Mouse (Mus musculus) neural tube, embryonic 15.5 days (tissue): ENCODE measurements around the gene Dnajb14. TPM values are rescaled to one million over a fixed set of nuclear protein-coding genes. Genes with fewer than 3 reads are reported as not detected.

Source experiments
- ATAC-seq: fragments of 200-750 bp; cut with Nextera tagmentation; 2 replicates; pipeline ENCODE4 v1.8.0; 2017; ENCODE audit warnings: mild to moderate bottlenecking, moderate TSS enrichment, moderate library complexity; ENCODE audit not compliant: low FRiP score
- H3K27ac ChIP-seq: fragments of 300-500 bp; sonication (generic); replicated peaks from 2 replicates; pipeline ENCODE4 v1.5.1; 2015; ENCODE audit warnings: mild to moderate bottlenecking, inconsistent platforms
- H3K27me3 ChIP-seq: fragments of 300-500 bp; sonication (generic); replicated peaks from 2 replicates; pipeline ENCODE4 v1.6.1; 2015; ENCODE audit warnings: inconsistent platforms
- H3K36me3 ChIP-seq: fragments of 300-500 bp; sonication (generic); 2 replicates; pipeline ENCODE4 v1.6.1; 2015; ENCODE audit warnings: inconsistent platforms
- H3K4me1 ChIP-seq: fragments of 300-500 bp; sonication (generic); 2 replicates; pipeline ENCODE4 v1.6.1; 2015; ENCODE audit warnings: inconsistent platforms
- H3K4me2 ChIP-seq: fragments of 300-500 bp; sonication (generic); 2 replicates; pipeline ENCODE4 v1.6.1; 2015; ENCODE audit warnings: inconsistent platforms, mild to moderate bottlenecking, moderate library complexity
- H3K4me3 ChIP-seq: fragments of 300-500 bp; sonication (generic); replicated peaks from 2 replicates; pipeline ENCODE4 v1.5.1; 2015; ENCODE audit warnings: mild to moderate bottlenecking, inconsistent platforms
- H3K9ac ChIP-seq: fragments of 300-500 bp; sonication (generic); replicated peaks from 2 replicates; pipeline ENCODE4 v1.6.1; 2015; ENCODE audit warnings: mild to moderate bottlenecking, inconsistent platforms
- H3K9me3 ChIP-seq: fragments of 300-500 bp; sonication (generic); replicated peaks from 2 replicates; pipeline ENCODE4 v1.6.1; 2016; ENCODE audit warnings: inconsistent platforms
- WGBS: fragments of 180-500 bp; shearing (Covaris S2); methylation state at CpG from one replicate; pipeline ENCODE4 v1.1.7; 2015; ENCODE audit warnings: mixed read lengths; 5-methylcytosine and 5-hydroxymethylcytosine counted together
- polyA plus RNA-seq: library from polyadenylated mRNA; unstranded; fragments of >200 nt; fragmentation: Nextera tagmentation; extraction: Ambion mirVana; gene quantifications from 2 replicates; pipeline ENCODE4 v1.2.1, GENCODE M21; 2015

Dnajb14 gene
- polyA plus RNA-seq, 1 experiment from 2014 or later, result 17.8 TPM

DNA sequence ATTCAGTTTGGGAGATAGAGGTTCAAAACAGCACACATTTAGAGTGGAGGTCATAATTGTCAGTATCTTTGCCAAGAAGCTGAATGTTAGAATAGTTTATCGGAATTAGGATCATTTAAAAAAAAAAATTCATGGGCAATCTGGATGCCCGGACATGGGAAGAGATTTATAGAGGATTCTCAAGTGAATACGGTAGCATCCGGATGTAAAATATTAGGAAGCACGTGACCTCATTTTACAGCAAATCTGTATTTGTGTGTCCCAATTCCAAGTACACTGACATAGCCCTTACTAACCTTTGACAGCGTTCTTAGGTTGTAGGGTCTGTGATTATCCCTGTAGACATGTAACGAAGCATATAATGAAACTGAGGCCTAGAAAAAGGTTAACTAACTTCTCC, 51.9 kb downstream of the Dnajb14 start:
- H3K4me2 ChIP-seq, result peak overlapping the region; percentile 87
- H3K36me3 ChIP-seq, result peaks cover 18% of the 10 kb centered on the region
- peak overlapping the region; percentile 92 for H3K4me3 ChIP-seq
- WGBS, result 94% methylated on average over 7 of the region's 7 CpGs
- H3K27me3 ChIP-seq, result no peaks in the 10 kb centered on the region
- peak overlapping the region; percentile 89 for H3K9ac ChIP-seq
- H3K9me3 ChIP-seq, result no peaks in the 10 kb centered on the region
- H3K4me1 ChIP-seq, result peaks cover 31% of the 10 kb centered on the region
- H3K27ac ChIP-seq, result no peak overlapping the region
- no peak for ATAC-seq

DNA sequence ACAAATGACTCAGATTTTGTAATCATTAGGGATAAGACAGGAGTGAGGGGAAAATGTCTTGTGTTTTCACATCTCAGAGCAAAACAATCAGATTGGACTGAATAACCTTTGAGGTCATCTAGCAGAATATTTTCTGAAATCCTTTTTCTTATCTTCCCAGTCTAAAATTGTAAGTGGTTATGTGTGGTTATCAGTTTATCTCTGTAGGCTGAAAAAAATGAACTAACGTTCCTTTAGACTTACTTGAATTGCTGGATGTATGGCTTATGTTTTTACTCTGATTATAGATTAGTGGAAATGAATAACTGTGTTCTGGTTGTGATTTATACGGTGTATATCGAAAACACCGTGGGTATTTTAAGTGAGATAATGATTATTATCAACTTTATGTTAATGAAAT, 53.1 kb downstream of the Dnajb14 start:
- Histone ChIP-seq H3K36me3 (peaks cover 27% of the 10 kb centered on the region), H3K4me3 (no peak overlapping the region), H3K27ac (no peak overlapping the region), H3K9ac (no peak overlapping the region), H3K9me3 (no peaks in the 10 kb centered on the region), H3K4me2 (no peak overlapping the region), H3K4me1 (peaks cover 31% of the 10 kb centered on the region), H3K27me3 (no peaks in the 10 kb centered on the region)
- WGBS, result 95% methylated on average over 4 of the region's 4 CpGs
- no peak for ATAC-seq

DNA sequence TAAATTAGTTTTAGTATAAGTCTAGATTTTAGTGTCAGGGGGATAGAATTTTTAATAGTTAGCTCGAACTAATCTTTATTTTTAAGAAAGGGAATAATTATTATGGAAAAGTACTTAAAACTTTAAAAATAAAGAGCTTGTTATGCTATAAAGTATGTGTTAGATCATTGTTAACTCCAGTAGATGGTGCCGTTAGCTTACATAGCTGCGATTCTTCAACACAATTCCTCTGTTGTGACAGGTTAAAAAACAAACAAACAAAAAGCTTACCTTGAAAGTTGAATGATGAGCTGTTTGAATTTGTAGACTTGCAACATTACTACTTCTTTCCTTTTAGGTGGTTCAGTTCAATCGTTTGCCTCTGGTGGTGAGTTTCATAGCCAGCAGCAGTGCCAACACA, 59.5 kb downstream of the Dnajb14 start:
- no peak overlapping the region for H3K27ac ChIP-seq
- H3K4me1 ChIP-seq, result peaks cover 3% of the 10 kb centered on the region; the same call in 1 of the 2 replicates
- no peaks in the 10 kb centered on the region for H3K9me3 ChIP-seq
- H3K4me2 ChIP-seq, result no peak overlapping the region
- no peaks in the 10 kb centered on the region for H3K27me3 ChIP-seq
- ATAC-seq, result no peak
- H3K4me3 ChIP-seq, result no peak overlapping the region
- H3K36me3 ChIP-seq, result peaks cover 60% of the 10 kb centered on the region
- WGBS, result 91% methylated on average over 4 of the region's 4 CpGs
- H3K9ac ChIP-seq, result no peak overlapping the region

DNA sequence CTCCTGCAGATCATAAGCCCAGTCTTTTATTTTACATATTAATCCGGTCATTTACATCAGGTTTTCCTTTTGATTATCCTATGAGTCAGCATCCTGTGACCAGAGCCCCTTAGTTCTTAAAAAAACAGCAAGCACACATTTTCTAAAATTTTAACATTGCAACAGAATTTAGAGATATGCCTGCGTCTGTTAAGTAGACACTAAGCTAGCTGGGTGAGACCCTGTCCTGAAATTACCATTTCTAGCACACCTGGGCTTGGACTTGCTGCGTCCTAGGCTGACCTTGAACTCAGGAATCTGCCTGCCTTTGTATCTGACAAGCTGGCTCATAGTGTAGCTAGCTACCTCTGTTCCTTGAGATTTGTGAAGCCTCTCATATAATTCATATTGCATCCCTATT, 62.5 kb downstream of the Dnajb14 start:
- Histone ChIP-seq H3K27me3 (no peaks in the 10 kb centered on the region), H3K4me2 (no peak overlapping the region), H3K9ac (no peak overlapping the region), H3K27ac (no peak overlapping the region), H3K4me3 (no peak overlapping the region), H3K4me1 (no peaks in the 10 kb centered on the region), H3K36me3 (peaks cover 47% of the 10 kb centered on the region), H3K9me3 (no peaks in the 10 kb centered on the region)
- WGBS, result 95% methylated on average over 3 of the region's 3 CpGs
- ATAC-seq, result no peak

DNA sequence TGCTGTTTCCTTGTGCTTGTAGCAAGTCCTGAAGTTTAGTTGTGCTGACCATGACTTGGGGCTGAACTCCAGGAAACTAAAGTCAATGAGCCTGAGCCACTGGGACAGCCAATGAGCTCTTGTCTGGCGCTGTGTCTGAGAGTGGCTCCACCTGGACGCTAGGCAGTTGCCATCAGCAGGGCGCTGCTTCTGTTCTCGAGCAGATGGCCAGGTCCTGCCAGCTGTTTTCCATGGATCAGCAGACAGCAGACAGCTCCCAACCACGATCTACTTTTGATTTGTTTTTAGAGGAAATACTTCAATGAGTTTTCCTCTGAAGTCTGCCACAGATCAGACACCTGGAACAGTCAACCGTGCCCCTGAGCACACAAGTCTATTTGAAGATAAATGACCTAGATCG, 65.3 kb downstream of the Dnajb14 start:
- H3K9ac ChIP-seq, result no peak overlapping the region
- no peaks in the 10 kb centered on the region for H3K27me3 ChIP-seq
- H3K36me3 ChIP-seq, result peaks cover 23% of the 10 kb centered on the region
- H3K4me1 ChIP-seq, result peaks cover 9% of the 10 kb centered on the region; the same call in 1 of the 2 replicates
- no peaks in the 10 kb centered on the region for H3K9me3 ChIP-seq
- ATAC-seq, result no peak
- no peak overlapping the region for H3K4me3 ChIP-seq
- no peak overlapping the region for H3K4me2 ChIP-seq
- H3K27ac ChIP-seq, result no peak overlapping the region
- 80% methylated on average over 7 of the region's 7 CpGs for WGBS

DNA sequence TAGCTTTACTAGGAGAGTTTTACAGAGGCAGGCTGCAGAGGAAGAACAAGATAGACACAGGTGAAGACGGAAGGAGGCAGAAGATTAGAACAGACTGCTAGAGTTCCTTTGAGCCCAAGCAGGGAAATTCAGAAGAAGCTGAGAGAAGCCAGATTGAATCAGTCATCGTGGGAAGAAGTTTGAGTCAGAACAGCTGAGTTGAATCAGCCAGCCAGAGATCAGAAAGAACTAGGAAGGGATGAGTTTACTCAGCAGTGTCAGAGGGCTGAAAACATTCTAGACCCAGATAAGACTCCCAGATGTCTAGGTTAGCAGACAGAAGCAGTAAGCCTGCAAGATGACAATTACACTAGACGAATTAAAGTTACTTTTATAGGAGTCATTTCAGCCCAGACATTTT, 66.5 kb downstream of the Dnajb14 start:
- no peak overlapping the region for H3K4me2 ChIP-seq
- WGBS, result 94% methylated on average over 3 of the region's 3 CpGs
- no peak overlapping the region for H3K9ac ChIP-seq
- no peaks in the 10 kb centered on the region for H3K27me3 ChIP-seq
- no peaks in the 10 kb centered on the region for H3K9me3 ChIP-seq
- no peak overlapping the region for H3K27ac ChIP-seq
- peaks cover 9% of the 10 kb centered on the region; the same call in 1 of the 2 replicates for H3K4me1 ChIP-seq
- no peak for ATAC-seq
- H3K4me3 ChIP-seq, result no peak overlapping the region
- H3K36me3 ChIP-seq, result peaks cover 17% of the 10 kb centered on the region

DNA sequence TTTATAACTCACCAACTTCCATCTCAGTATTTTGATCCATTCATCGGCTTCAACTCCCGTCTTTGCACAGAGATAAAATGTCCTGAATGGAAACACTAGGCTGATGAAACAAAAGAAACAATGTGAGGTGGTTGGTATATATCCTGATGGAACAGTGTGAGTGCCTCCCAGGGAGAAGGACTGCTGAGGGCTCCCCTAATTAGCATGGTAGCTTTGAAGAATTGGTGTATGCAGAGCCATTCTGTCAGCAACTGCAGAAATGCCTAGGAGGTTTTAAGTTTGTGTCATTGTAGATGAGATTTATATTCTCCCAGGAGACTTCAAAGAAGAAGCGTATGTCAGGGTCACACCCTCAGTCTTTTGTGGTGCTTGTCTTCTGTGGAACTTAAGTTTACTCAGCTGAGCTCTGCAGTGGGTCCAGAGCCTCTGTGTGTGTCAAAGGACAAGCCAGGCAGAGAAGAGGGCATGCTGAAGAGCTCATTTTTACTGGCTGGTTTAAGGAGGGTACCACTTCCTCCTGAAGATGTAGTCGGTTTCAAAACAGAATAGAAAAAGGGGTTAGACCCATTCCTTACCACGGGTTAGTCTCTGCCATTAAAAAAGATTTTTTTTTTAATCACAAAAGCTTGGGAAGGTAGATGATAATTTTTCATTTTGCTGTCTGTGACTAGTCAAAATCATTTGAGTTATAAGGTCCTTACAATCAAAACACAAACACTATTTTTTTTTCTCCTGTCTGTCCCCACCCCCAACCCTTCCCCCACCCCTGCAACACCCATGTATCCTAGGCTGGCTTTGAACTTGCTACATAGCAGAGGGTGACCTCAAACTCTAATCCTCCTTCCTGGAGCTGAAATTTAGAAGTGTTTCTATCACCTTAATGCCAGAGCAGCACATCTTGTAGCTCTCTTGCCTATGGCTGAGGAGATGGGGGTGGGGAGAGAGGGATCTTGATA, 68.4 kb downstream of the Dnajb14 start:
- ATAC-seq, result no peak
- Histone ChIP-seq H3K4me2 (no peak overlapping the region), H3K9ac (no peak overlapping the region), H3K4me3 (no peak overlapping the region), H3K27ac (no peak overlapping the region), H3K36me3 (peaks cover 7% of the 10 kb centered on the region), H3K27me3 (no peaks in the 10 kb centered on the region), H3K4me1 (peaks cover 9% of the 10 kb centered on the region; the same call in 1 of the 2 replicates), H3K9me3 (no peaks in the 10 kb centered on the region)
- 15% methylated on average over 5 of the region's 5 CpGs for WGBS

DNA sequence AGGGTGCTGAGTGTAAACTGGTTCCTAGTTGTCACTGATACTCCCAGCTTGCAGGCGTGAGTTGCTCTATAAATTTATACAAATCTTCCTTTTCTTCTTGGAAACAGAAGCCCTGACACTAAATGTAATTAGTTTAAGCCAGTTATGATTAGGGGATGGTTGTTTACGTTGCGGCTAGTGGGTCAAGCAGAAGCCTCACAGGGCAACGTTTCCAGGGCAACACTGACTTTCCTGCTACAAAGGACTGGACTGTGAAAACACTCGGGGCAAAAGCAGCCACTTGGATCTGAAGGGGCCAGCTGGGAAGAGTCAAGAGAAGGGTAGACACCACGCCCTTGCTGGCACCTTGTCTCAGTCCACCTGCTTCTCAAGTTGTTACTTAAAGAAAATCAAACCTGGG, 69.1 kb downstream of the Dnajb14 start:
- H3K27me3 ChIP-seq, result no peaks in the 10 kb centered on the region
- no peak for ATAC-seq
- peaks cover 2% of the 10 kb centered on the region for H3K36me3 ChIP-seq
- no peak overlapping the region for H3K4me2 ChIP-seq
- H3K9ac ChIP-seq, result no peak overlapping the region
- H3K9me3 ChIP-seq, result no peaks in the 10 kb centered on the region
- H3K4me1 ChIP-seq, result peaks cover 9% of the 10 kb centered on the region; the same call in 1 of the 2 replicates
- 35% methylated on average over 6 of the region's 6 CpGs for WGBS
- H3K27ac ChIP-seq, result no peak overlapping the region
- no peak overlapping the region for H3K4me3 ChIP-seq

DNA sequence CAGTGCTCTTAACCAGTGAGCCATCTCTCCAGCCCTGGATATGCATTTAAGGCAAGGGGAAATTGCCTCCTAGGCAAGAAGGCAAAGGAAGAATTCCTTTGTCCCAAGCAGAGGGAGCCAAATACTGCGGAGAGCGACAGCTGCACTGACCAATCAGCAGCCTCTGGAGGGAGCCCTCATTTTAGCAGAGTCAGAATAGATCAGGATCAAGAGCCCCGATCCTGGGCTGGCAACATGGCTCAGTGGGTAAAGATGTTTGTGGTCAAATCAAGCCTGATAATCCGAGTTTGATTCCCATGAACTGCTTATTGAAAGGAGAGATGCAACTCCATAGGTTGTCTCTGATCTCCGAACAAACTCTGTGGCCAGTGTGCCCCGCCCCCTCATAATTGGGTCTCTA, 71.1 kb downstream of the Dnajb14 start:
- Histone ChIP-seq H3K9ac (no peak overlapping the region), H3K4me1 (peaks cover 9% of the 10 kb centered on the region; the same call in 1 of the 2 replicates), H3K27ac (no peak overlapping the region), H3K4me2 (peak overlapping the region; percentile 15; the same call in 1 of the 2 replicates), H3K27me3 (no peaks in the 10 kb centered on the region), H3K36me3 (no peaks in the 10 kb centered on the region), H3K9me3 (no peaks in the 10 kb centered on the region), H3K4me3 (no peak overlapping the region)
- peak; percentile 76; the same call in 1 of the 2 replicates for ATAC-seq
- WGBS, result 52% methylated on average over 6 of the region's 6 CpGs

DNA sequence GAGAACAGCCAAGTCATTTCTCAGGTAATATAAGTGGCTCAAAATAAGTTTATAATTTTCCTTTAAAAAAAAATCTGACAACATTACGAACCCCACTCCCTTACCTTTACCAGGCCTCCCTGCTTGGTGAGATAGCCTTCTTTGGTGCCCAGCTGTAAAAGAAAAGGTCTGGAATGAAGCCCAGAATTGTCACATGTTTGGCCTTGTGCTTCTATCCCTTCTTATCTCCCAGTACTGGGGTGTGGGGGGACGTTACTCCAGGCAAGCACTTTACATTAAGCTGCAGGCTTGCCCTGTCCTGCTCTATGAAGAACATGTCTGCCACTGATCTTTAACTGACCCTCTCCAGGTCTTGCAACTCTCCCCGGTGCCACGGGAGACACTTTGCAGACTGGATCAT, 73.3 kb downstream of the Dnajb14 start:
- ATAC-seq, result no peak
- Histone ChIP-seq H3K27me3 (no peaks in the 10 kb centered on the region), H3K9ac (no peak overlapping the region), H3K4me3 (no peak overlapping the region), H3K4me2 (no peak overlapping the region), H3K27ac (no peak overlapping the region), H3K36me3 (no peaks in the 10 kb centered on the region), H3K9me3 (no peaks in the 10 kb centered on the region), H3K4me1 (peaks cover 5% of the 10 kb centered on the region; the same call in 1 of the 2 replicates)
- WGBS, result 81% methylated on average over 4 of the region's 4 CpGs

DNA sequence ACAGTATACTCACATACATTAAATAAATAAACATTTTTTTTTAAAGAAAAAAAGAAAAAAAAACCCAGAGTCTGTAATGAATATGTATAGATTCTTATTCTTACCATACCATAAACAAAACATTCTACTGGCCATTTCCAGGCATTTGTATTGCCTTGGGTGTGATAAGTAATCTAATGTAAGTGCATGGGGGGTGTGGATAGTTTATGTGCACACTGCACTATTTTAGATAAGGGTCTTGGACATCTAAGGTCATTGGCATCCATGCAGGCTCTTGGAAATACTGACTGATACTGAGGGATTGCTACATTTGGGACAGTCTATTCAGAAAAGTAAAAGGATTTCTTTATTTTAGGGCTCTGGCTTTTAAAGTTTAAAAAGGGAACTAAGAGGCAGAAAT, 74.1 kb downstream of the Dnajb14 start:
- H3K27ac ChIP-seq, result no peak overlapping the region
- H3K9me3 ChIP-seq, result no peaks in the 10 kb centered on the region
- no peak overlapping the region for H3K4me3 ChIP-seq
- ATAC-seq, result no peak
- H3K27me3 ChIP-seq, result no peaks in the 10 kb centered on the region
- H3K36me3 ChIP-seq, result no peaks in the 10 kb centered on the region
- H3K9ac ChIP-seq, result no peak overlapping the region
- peaks cover 4% of the 10 kb centered on the region; the same call in 1 of the 2 replicates for H3K4me1 ChIP-seq
- no peak overlapping the region for H3K4me2 ChIP-seq

DNA sequence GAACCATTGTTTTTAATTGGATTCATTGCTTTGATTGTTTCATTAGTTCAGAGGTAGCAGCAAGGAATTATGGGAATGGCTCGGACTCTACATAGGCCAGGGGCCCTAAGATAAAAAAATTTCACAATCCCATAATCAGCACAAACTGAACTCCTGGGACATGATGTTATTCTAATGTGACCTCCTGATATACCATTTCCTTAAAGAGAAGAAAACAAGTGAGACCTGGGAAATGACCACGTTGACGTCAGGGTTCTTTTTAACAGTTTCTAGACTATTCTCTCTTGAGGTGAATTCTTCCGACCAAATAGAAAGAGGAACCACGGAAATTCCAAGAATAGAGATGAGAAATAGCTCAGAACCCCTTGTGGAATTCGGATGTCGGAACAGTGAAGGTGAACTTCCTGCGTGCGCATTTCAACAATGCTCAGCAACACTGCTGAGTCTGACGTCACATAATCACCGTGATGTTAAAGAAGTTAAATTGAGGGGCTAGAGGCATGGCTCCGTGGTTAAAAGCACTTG, 74.7 kb downstream of the Dnajb14 start:
- no peak overlapping the region for H3K4me3 ChIP-seq
- no peak for ATAC-seq

More for the DNA sequence above, 74.7 kb downstream of the Dnajb14 start:
- H3K27me3 ChIP-seq, result no peaks in the 10 kb centered on the region
- H3K27ac ChIP-seq, result no peak overlapping the region
- H3K4me1 ChIP-seq, result no peaks in the 10 kb centered on the region
- H3K36me3 ChIP-seq, result no peaks in the 10 kb centered on the region
- no peaks in the 10 kb centered on the region for H3K9me3 ChIP-seq
- no peak overlapping the region for H3K4me2 ChIP-seq
- 92% methylated on average over 12 of the region's 12 CpGs for WGBS
- H3K9ac ChIP-seq, result no peak overlapping the region
